Mouse (Mus musculus) spleen, adult 2 months (tissue): ENCODE results near the gene Spib.

ENCODE experiments used
- CTCF ChIP-seq: fragments of 200-500 bp; IDR thresholded peaks from 2 replicates; pipeline ENCODE4 v1.5.1; 2011; ENCODE audit warnings: mild to moderate bottlenecking, inconsistent platforms; ENCODE audit not compliant: insufficient read depth, insufficient read length, insufficient replicate concordance; ENCODE audit errors: extremely low read depth
- POLR2A ChIP-seq: fragments of 200-500 bp; IDR thresholded peaks from 2 replicates; pipeline ENCODE4 v1.6.1; 2011; ENCODE audit warnings: low read depth, low read length, inconsistent platforms

DNA sequence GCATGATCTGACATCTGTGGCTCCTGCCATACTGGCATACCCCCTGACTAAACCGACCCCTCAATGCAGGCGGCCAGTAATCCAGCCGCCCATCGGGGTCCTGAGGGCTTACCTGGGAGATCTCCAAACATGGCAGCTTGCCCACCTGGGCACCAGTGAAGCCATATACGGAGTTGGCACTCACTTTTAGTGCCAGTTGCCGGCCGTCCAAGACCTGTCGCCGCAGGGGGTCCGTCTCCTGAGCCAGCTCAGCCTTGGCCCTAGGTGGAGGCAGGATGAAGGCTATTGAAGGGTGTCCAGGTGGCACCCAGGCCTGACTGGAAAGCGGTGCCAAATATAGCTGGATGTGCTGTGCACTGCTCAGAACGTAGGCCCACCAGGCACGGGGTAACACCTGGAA, 5.6 kb upstream of the Spib start:
- TF ChIP-seq CTCF (no peak), POLR2A (no peak)
